Mouse (Mus musculus): Measurements from ENCODE around the gene Cyp26c1. TPM values are rescaled to one million over a fixed set of nuclear protein-coding genes. Genes with fewer than 3 reads are reported as not detected.

Gene Cyp26c1
- not detected for total RNA-seq (2021)

DNA sequence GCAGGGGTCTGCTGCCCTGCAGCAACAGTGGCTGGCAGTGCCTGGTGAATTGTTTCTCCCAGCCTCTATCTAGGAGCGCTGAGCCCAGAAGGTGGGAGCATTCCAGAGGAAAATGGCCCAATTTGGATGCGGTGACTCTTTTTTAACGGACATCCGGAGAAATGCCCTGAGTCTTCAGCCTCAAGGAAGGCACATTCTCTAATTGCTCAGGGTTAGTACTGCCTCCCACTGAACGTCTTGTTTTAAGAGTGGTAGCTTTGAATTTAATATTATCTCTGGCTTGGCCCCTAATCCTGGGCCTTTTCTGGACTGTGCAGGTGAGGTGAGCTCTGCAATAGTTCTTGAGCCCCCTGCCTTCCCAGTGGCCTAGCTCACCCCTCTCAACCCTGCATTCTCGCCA lies at the start of gene Cyp26c1:
Cyp26c1 (plus strand) TSS at position 301 of the 400 bp plus-strand sequence.
- intact Hi-C loops (cut with DNase I) = no loop called here
- DNase-seq (ENCODE audit: low spot score in 2 of 2) = no peak

DNA sequence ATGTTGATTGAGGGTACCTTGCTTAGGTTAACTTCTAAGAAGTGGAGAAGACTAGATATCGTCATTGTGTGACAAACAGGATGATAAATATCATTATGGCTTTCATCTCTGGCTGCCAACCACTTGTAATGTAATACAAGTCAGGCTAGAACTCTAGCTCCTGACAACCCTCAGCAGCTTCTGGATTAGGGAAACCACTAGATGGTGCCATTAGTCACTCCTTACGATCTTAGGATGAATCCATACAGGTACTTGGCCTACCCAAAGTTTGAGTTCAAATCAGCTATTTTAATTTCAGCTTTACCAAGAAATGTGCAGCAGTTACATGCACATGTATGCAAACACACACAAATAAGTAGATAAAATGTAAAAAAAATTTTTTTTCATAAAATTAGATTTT lies 37.4 kb upstream of the Cyp26c1 start:
- intact Hi-C loops (cut with DNase I) = no loop called here
- DNase-seq (ENCODE audit: low spot score in 2 of 2) = no peak

DNA sequence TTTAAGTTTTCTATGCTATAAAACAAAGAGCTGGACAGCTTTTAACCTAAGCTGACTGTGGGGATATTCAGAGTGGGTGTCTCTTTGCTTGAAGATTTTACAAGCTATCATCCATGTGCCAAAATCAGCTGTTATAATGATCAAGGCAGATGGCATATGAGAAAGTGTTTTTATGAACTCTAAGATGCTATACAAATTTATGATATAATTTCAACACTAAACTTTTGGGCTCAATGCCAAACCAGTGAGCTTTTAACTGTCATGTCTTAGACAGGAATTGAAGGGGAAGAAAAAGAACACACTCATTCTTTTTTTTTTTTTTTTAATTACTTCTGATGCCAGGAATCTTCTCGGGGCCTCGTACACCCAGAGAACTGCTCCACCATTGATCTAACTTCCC lies 34.9 kb upstream of the Cyp26c1 start:
- no peak for DNase-seq (ENCODE audit: low spot score in 2 of 2)
- intact Hi-C loops (cut with DNase I) = no loop called here

DNA sequence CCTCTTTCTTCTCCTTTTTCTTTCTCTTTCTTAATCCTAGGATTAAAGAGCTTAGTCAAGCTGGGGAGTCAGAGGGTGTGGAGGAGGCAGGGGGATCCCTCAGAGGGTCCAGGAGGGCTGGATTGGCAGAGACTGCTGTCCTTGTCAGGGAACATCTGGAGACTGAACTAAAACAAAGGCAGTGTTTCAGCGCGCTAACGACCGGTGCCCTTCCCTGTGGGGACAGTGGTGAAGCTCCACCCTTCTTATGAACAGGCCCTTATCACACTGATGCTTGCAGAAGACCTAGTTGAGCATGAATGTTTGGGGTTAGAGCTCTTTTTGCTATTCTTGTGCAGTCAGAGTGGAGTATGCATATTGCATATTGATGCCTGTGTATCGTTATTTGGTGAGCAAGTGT lies 31.4 kb upstream of the Cyp26c1 start:
- no peak for DNase-seq (ENCODE audit: low spot score in 2 of 2)
- intact Hi-C loops (cut with DNase I) = no loop called here

DNA sequence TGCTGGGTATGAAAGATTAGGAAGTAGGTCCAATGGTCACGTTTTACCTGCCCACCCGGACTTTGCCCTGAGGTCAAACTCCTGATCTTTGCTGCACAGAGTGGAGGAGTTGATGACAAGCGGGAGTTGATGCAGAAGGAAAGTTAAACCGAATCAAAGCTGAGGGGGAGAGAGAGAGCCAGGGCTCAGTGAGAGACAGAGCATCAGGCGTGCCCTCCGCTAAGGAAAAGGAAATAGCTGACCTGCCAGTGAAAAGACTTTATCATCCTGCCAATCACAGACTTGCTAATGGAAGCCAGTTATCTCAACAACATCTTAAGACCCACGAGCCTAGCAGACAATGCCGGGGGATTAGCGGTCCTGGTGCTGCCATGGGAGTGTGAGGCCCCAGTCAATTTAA lies 28.9 kb upstream of the Cyp26c1 start:
- intact Hi-C loops (cut with DNase I) = no loop called here

DNA sequence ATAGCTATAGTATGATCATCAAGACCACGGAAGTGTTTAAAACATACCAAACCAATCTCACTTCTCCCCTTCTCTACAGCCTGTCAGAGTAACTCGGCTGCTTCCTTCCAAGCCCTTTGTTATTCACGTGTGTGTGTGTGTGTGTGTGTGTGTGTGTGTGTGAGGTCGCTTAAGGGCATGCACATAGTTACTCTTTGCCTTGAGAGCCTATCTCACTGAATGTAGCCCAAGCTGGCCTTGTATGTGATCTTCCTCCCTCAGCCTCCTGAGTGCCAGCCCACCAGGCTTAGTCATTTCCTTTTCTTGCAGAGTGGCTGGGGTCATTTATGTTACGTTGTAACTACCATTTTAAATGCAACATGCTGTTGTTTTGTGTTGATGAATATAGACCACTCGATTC lies 20.1 kb upstream of the Cyp26c1 start:
- intact Hi-C loops (cut with DNase I) = no loop called here
- no peak for DNase-seq (ENCODE audit: low spot score in 2 of 2)

More for the DNA sequence above, 28.9 kb upstream of the Cyp26c1 start:
- no peak for DNase-seq (ENCODE audit: low spot score in 2 of 2)

DNA sequence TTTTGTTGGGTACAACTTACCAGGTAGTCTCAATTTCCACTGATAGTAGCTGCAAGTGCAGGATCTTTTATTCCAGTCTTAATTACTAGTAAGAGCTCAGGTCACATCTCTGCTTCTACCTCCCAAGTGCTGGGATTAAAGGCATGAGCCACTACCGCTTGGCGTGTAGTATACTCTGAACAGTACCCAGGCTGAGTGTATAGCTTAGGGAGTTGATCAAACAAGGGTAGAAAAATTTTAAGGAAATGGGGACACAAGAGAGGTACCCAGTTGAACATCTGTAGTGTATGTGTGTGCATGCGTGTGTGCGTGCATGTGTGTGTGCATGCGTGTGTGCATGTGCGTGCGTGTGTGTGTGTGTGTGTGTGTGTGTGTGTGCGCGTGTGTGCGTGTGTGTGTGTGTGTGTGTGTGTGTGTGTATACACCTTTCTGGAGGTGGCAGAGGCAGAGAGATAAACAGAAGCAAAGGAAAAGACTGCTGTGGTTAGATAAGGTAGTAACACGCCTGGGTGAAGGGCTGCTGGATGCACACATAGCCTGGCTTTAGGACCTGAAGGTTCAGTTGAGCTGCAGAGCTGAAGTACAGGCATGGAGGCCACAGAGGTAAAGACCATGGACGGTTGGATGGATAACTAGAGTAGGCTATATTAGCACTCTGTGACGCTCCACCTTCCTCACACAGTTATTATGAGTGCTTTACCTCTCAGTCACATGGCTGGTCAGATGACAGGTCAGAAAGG lies 17.4 kb upstream of the Cyp26c1 start:
- no peak for DNase-seq (ENCODE audit: low spot score in 2 of 2)
- intact Hi-C loops (cut with DNase I) = no loop called here

DNA sequence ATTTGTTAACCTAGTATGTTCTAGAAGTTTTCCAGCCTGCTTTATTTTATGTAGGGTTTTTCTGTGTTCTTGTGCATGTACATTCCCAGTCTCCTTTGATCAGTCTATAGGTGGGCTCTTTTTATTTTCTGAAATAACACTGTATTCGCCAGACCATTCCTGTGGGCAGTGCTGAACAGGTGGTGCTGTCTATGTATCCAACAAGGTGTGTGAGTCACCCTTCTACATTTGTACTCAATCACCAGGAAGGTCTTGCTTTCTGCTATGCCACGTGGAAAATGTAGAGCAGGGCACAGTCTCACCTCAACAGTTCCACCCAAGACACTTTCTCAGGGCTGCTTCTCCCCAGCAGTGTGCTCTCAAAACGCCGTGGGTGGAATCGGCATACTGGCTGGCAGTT lies 16.7 kb upstream of the Cyp26c1 start:
- no peak for DNase-seq (ENCODE audit: low spot score in 2 of 2)
- intact Hi-C loops (cut with DNase I) = no loop called here

DNA sequence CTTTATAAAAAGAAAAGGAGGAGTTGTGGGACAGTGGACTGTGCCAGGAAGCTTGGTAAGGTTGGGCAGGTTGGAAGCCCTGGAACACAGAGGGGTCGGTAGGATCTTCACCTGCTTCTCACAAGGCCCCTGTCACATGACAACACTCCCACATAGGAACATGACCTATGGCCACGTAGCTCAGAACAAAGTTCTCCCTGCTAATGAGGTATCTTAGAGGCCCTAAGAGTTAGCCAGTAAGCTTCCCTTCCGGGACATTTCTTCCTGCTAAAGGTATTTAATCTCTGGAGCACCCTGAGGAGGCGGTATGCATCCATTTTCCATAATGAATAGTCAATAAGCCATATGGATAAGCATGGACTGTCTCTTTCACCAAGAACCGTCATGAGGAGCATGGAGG lies 15.9 kb upstream of the Cyp26c1 start:
- DNase-seq (ENCODE audit: low spot score in 2 of 2) = no peak
- intact Hi-C loops (cut with DNase I) = no loop called here

DNA sequence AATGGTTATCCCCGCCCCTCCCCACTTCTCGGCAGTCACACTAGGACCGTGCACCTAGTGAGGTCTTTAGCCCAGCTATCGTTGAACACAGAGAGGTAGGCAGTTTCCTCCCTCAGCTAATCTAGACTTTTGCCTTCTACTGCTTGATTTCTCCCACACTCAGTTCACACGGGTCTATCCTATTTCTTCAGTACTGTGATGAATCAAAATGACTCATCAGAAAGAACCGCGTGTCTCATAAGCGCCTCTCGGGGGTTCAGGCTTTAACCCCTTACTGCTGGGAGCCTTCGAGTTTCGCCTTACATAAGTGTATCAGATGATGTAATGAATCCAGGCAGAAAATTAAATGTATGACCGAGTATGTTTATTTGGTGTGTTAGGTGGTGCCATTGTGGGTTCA lies 12.0 kb upstream of the Cyp26c1 start:
- no peak for DNase-seq (ENCODE audit: low spot score in 2 of 2)
- intact Hi-C loops (cut with DNase I) = no loop called here

DNA sequence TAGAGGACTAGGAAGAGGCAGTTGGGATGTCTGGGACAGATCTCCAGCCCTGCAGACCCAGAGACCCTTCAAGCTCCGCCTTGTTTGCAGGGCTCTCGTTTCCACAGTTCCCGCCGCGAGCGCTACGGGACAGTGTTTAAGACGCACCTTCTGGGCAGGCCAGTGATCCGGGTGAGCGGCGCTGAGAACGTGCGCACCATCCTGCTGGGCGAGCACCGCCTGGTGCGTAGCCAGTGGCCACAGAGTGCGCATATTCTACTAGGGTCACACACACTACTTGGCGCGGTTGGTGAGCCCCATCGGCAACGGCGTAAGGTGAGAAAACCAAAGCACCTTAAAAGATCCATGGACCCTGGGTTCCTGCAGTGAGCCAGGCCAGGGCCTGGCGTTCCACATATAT lies 966 bp downstream of the Cyp26c1 start:
- intact Hi-C loops (cut with DNase I) = no loop called here
- DNase-seq (ENCODE audit: low spot score in 2 of 2) = no peak

DNA sequence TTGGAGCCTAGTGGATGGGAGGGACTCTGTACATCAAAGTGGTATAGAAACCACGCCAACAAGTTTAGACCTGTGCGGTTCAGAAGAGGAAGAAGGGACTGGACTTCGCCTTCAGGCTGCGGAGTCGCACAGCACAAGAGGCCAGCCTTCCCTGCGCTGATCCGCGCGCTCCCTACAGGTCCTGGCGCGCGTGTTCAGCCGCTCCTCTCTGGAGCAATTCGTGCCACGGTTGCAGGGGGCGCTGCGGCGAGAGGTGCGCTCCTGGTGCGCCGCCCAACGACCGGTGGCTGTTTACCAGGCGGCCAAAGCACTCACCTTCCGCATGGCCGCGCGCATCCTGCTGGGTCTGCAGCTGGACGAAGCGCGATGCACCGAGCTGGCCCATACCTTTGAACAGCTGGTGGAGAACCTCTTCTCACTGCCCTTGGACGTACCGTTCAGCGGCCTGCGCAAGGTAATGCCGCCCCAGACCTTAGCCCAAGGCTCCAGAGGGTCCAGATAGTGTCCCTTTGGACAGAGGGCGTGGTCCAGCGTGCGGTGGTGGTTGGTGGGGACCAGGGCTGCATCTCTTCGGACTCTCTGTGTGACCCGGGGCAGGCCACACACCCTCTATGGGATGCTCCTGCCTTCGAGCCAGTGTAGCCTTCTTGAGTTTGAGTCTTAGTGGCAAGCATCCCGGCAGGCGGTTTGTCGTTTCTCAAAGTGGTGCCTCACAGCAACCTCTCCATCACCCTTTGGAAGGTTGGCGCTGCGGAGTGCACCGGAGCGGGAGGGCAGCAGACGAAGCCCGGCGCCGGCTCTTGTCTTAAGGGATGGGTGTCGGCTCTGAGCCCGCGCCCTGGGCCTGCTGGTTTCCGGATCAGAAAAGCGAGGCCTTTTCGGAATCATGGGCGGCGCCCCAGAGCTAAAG lies 1.8 kb downstream of the Cyp26c1 start:
- DNase-seq (ENCODE audit: low spot score in 2 of 2) = no peak
- intact Hi-C loops (cut with DNase I) = no loop called here

DNA sequence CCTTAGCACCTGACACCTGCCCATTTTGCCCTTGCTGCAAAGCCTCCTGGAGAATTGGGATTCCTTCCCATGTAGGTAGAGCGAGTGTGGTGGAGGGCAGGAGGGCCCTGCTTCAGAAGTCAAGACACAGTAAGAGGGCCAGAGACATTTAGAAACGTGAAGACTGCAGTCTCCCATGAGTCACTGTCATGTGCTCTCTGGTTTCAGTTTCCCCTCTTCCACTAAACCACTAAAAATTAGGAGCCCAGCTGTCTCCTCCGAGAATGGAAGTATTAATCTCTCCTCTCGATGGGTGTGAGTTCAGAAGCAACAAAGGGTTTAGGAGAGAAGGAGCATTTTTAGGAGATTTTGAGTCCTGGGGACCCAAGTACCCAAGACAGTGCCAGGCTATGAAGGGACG lies 4.1 kb downstream of the Cyp26c1 start:
- DNase-seq (ENCODE audit: low spot score in 2 of 2) = no peak
- intact Hi-C loops (cut with DNase I) = no loop called here

DNA sequence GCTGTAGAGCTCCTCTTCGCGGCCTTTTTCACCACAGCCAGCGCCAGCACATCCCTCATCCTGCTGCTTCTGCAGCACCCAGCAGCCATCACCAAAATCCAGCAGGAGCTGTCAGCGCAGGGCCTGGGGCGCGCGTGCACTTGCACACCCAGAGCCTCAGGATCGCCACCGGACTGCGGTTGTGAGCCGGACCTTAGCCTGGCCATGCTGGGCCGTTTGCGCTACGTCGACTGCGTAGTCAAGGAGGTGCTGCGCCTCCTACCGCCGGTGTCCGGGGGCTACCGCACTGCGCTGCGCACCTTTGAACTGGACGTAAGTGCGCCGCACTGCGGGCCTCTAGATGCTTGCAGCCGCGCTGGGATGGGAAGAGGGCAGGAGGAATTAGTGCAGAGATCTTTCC lies 5.3 kb downstream of the Cyp26c1 start:
- intact Hi-C loops (cut with DNase I) = no loop called here
- DNase-seq (ENCODE audit: low spot score in 2 of 2) = no peak

DNA sequence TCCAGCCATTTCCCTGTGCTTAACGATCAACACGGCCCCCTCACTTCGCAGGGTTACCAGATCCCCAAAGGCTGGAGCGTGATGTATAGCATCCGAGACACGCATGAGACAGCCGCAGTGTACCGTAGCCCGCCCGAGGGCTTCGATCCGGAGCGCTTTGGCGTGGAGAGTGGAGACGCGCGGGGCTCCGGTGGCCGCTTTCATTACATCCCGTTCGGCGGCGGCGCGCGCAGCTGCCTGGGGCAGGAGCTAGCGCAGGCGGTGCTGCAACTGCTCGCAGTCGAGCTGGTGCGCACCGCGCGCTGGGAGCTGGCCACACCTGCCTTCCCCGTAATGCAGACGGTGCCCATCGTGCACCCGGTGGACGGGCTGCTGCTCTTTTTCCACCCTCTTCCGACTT lies 7.5 kb downstream of the Cyp26c1 start:
- intact Hi-C loops (cut with DNase I) = no loop called here
- DNase-seq (ENCODE audit: low spot score in 2 of 2) = peak; percentile 41 to 42

DNA sequence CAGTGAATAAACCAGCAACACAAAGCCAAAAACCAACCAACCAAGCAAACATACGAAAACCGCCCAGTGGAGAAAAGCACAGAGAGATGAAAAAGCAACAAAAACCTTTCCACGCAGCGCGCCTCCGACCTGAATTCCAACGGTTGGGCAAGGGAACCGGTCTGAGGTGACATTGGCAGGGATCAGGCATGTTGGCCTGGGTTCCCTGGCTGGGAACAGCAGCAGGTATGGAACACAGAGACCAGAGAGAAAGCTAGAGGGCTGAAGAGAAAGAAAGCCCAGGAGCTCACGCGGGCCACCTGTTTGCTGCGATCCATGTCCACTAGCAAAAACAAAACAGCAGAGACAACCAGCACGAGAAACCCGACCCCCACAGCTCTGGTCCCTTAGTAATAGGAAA lies 9.8 kb downstream of the Cyp26c1 start:
- intact Hi-C loops (cut with DNase I) = no loop called here
- no peak for DNase-seq (ENCODE audit: low spot score in 2 of 2)

DNA sequence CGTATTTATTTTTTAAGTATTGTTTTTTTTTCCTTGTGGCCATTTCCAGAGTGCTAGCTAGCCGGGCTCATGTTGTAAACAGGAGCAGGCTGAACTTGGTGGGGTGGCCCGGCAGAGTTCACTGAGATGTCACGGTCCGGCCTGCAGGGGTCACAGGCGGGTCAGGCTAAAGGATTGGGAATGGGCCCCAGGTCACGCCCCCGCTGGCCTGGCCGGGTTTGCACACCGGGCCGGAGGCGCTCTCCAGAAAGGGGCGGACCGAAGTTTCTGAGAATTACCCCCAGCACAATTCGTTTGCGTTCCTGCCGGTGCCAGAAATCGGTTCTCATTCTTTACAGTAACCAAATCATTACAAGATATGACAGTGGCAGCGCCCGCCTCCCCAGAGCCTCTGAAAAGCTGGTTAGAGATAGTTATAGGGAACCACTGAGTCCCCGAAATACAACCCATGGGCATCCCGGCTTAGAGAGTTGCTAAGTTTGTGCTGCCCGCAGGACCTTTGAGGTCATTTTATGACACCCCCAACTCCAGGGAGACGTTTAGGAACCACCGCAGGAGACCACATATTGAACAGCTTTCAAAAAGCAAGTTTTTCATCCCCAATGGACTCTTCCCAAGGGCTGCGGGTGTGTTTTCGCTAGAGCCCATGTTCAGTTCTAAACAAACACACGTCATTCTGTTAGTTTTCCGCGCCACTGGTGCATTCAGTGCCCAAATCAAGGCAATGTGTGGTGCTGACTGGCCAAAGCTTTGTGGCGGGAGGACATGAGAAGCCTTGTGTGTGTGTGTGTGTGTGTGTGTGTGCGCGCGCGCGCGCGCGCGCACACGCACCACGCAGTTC lies 10.6 kb downstream of the Cyp26c1 start:
- intact Hi-C loops (cut with DNase I) = no loop called here
- DNase-seq (ENCODE audit: low spot score in 2 of 2) = no peak

DNA sequence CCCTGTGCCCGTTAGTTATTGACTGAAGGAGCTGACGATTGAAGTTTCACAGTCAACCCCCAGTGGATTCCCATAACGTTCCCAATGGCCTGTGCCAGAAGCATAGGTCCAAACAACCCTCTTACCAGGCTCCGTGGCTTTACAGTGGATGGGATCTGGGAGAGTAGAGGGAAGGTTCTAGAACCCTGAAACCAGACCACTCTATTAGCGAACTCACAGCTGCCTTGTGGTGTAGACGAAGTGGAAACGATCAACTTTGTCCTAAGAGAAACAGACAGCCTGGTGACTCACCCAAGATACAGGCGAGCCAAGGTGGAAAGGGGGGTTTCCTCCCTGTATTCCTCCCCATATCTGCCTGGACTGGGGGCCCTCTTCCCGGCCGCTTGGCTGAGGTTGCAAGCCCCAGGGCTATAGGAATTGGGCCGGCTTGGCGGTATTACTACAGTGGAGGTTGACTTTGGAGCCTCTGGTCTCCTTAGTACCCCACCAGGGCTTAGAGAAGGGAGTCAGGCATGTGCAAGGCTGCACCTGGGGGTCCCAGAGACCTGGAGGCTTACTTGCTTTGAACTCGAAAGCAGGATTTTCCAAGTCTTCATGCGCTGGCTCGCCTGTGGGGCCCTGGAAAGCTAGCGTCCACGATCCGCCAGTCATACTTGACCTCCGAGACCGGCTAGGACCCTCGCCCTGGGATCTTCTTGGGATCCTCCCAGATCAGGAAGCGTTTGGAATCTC lies 11.4 kb downstream of the Cyp26c1 start:
- no peak for DNase-seq (ENCODE audit: low spot score in 2 of 2)
- intact Hi-C loops (cut with DNase I) = no loop called here

DNA sequence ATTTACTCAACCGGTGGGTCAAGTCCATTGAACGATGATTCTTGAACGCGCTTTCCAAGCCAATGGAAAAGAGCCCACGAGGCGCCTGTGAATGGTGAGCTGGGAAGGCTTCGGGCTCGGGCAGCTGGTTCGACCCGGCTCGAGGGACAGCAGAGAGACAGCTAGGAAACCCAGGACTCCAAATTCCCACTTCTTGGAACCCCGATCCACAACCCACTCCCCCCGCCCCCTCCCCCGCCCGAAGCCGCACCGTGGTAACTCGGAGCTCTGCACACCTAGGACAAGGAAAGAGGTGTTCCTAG lies 11.9 kb downstream of the Cyp26c1 start:
- DNase-seq (ENCODE audit: low spot score in 2 of 2) = no peak
- intact Hi-C loops (cut with DNase I) = no loop called here
